Mouse (Mus musculus): ENCODE results near the gene Pax5.

GRCm38 (mm10) chr4:44740471-44740870 is 30.2 kb upstream of the Pax5 start:
- TF ChIP-seq POLR2A (IDR thresholded peaks at IDR 0.05; ENCODE audit: low read depth, low read length) (no peak), CTCF (IDR thresholded peaks at IDR 0.05; ENCODE audit: extremely low read depth, insufficient read length, insufficient replicate concordance, low read depth, low read length) (no peak)

Data from small intestine, adult 2 months (tissue).